Mouse (Mus musculus) forebrain, postnatal 0 days (tissue): Measurements from ENCODE around the gene Cgnl1. TPM values are rescaled to one million over a fixed set of nuclear protein-coding genes. Genes with fewer than 3 reads are reported as not detected.

Source experiments
- ATAC-seq: fragments of 200-750 bp; cut with Nextera tagmentation; 2 replicates; pipeline ENCODE4 v1.8.0; 2017; ENCODE audit warnings: mild to moderate bottlenecking, moderate library complexity
- DNase-seq: peaks from one replicate; pipeline ENCODE4 v3.0.0-alpha.2; 2015
- H3K27ac ChIP-seq: fragments of 300-500 bp; sonication (generic); 2 replicates; pipeline ENCODE4 v1.5.1; 2014; ENCODE audit warnings: low read depth, mild to moderate bottlenecking, antibody characterized with exemption, low read length, moderate library complexity, mixed read lengths
- H3K27me3 ChIP-seq: fragments of 300-500 bp; sonication (generic); 2 replicates; pipeline ENCODE4 v1.6.1; 2014; ENCODE audit warnings: mild to moderate bottlenecking, low read length, mixed read lengths; ENCODE audit not compliant: insufficient read depth
- H3K36me3 ChIP-seq: fragments of 300-500 bp; sonication (generic); 2 replicates; pipeline ENCODE4 v1.6.1; 2014; ENCODE audit warnings: mild to moderate bottlenecking, moderate library complexity; ENCODE audit not compliant: insufficient read depth
- H3K4me1 ChIP-seq: fragments of 300-500 bp; sonication (generic); 2 replicates; pipeline ENCODE4 v1.6.1; 2014; ENCODE audit warnings: antibody characterized with exemption; ENCODE audit not compliant: insufficient read depth
- H3K4me2 ChIP-seq: fragments of 300-500 bp; sonication (generic); 2 replicates; pipeline ENCODE4 v1.6.1; 2014; ENCODE audit warnings: low read depth, mild to moderate bottlenecking, moderate library complexity
- H3K4me3 ChIP-seq: fragments of 300-500 bp; sonication (generic); 2 replicates; pipeline ENCODE4 v1.5.1; 2014; ENCODE audit warnings: low read depth, low read length, mixed read lengths
- H3K9ac ChIP-seq: fragments of 300-500 bp; sonication (generic); 2 replicates; pipeline ENCODE4 v1.6.1; 2014; ENCODE audit warnings: mild to moderate bottlenecking
- H3K9me3 ChIP-seq: fragments of 300-500 bp; sonication (generic); 2 replicates; pipeline ENCODE4 v1.6.1; 2016; ENCODE audit warnings: low read length
- CTCF ChIP-seq: sonication (generic); IDR thresholded peaks from 2 replicates; pipeline ENCODE4 v1.5.1; 2016; ENCODE audit warnings: antibody characterized with exemption, control low read depth, low read depth
- WGBS: fragments of 180-500 bp; shearing (Covaris S2); extraction: QIAGEN DNeasy Blood & Tissue Kit; methylation state at CpG from one replicate; pipeline ENCODE4 v1.1.7; 2014; 5-methylcytosine and 5-hydroxymethylcytosine counted together
- polyA plus RNA-seq: library from polyadenylated mRNA; unstranded; fragments of >200 nt; fragmentation: Nextera tagmentation; extraction: Ambion mirVana; gene quantifications from 2 replicates; pipeline ENCODE4 v1.2.1, GENCODE M21; 2015
- total RNA-seq: library from RNA; depleted of rRNA; stranded (reverse); fragments of >200 nt; gene quantifications from 2 replicates; pipeline ENCODE4 v1.2.3, GENCODE M21; 2014

Cgnl1 gene
- total and polyA plus RNA-seq, 2 experiments from 2014 or later, result 5.0 to 8.5 TPM

- no peaks in the 10 kb centered on the region for H3K4me1 ChIP-seq
- no peak for DNase-seq
- no peak overlapping the region for H3K4me2 ChIP-seq
- TF ChIP-seq CTCF, result no peak
- ATAC-seq, result no peak
- H3K27ac ChIP-seq, result no peak overlapping the region
- no peak overlapping the region for H3K9ac ChIP-seq
- WGBS, result 91% methylated on average over 7 of the region's 7 CpGs
- H3K9me3 ChIP-seq, result no peaks in the 10 kb centered on the region
- no peaks in the 10 kb centered on the region for H3K27me3 ChIP-seq
- no peak overlapping the region for H3K4me3 ChIP-seq
- H3K36me3 ChIP-seq, result no peaks in the 10 kb centered on the region
These were observed 63.4 kb downstream of the Cgnl1 start for GRCm38 (mm10) chr9:71707989-71708388.

GRCm38 (mm10) chr9:71704332-71705014, 66.9 kb downstream of the Cgnl1 start:
- Histone ChIP-seq H3K9ac (no peak overlapping the region), H3K9me3 (no peaks in the 10 kb centered on the region), H3K36me3 (no peaks in the 10 kb centered on the region), H3K27ac (no peak overlapping the region), H3K4me3 (no peak overlapping the region), H3K4me1 (no peaks in the 10 kb centered on the region), H3K4me2 (no peak overlapping the region), H3K27me3 (no peaks in the 10 kb centered on the region)
- WGBS, result 52% methylated on average over 13 of the region's 13 CpGs
- ATAC-seq (no peak), DNase-seq (no peak)
- TF ChIP-seq CTCF, result no peak

- no peaks in the 10 kb centered on the region for H3K4me1 ChIP-seq
- no peak for DNase-seq
- no peak for ATAC-seq
- no peak for TF ChIP-seq CTCF
- H3K27me3 ChIP-seq, result no peaks in the 10 kb centered on the region
- H3K9me3 ChIP-seq, result no peaks in the 10 kb centered on the region
- H3K36me3 ChIP-seq, result no peaks in the 10 kb centered on the region
- 82% methylated on average over 5 of the region's 5 CpGs for WGBS
- no peak overlapping the region for H3K4me3 ChIP-seq
- H3K27ac ChIP-seq, result no peak overlapping the region
- H3K4me2 ChIP-seq, result no peak overlapping the region
- H3K9ac ChIP-seq, result no peak overlapping the region
These were observed 72.3 kb downstream of the Cgnl1 start for GRCm38 (mm10) chr9:71699087-71699486.

- 83% methylated on average over 3 of the region's 3 CpGs for WGBS
These were observed 73.3 kb downstream of the Cgnl1 start for GRCm38 (mm10) chr9:71698116-71698515.

GRCm38 (mm10) chr9:71697189-71697588, 74.2 kb downstream of the Cgnl1 start:
- Histone ChIP-seq H3K9ac (no peak overlapping the region), H3K4me3 (no peak overlapping the region), H3K9me3 (no peaks in the 10 kb centered on the region), H3K4me1 (no peaks in the 10 kb centered on the region), H3K36me3 (no peaks in the 10 kb centered on the region), H3K27ac (no peak overlapping the region), H3K27me3 (no peaks in the 10 kb centered on the region), H3K4me2 (no peak overlapping the region)
- 82% methylated on average over 2 of the region's 2 CpGs for WGBS
- DNase-seq, result no peak
- no peak for ATAC-seq
- no peak for TF ChIP-seq CTCF

More at GRCm38 (mm10) chr9:71698116-71698515, 73.3 kb downstream of the Cgnl1 start:
- TF ChIP-seq CTCF, result no peak
- no peak overlapping the region for H3K27ac ChIP-seq
- DNase-seq (no peak), ATAC-seq (no peak)
- H3K27me3 ChIP-seq, result no peaks in the 10 kb centered on the region
- H3K4me1 ChIP-seq, result no peaks in the 10 kb centered on the region
- no peaks in the 10 kb centered on the region for H3K9me3 ChIP-seq
- no peak overlapping the region for H3K9ac ChIP-seq
- H3K36me3 ChIP-seq, result no peaks in the 10 kb centered on the region
- H3K4me3 ChIP-seq, result no peak overlapping the region
- H3K4me2 ChIP-seq, result no peak overlapping the region

GRCm38 (mm10) chr9:71696762-71697161, 74.6 kb downstream of the Cgnl1 start:
- no peaks in the 10 kb centered on the region for H3K4me1 ChIP-seq
- H3K36me3 ChIP-seq, result no peaks in the 10 kb centered on the region
- no peak for TF ChIP-seq CTCF
- H3K27ac ChIP-seq, result no peak overlapping the region
- no peak for ATAC-seq
- no peaks in the 10 kb centered on the region for H3K27me3 ChIP-seq
- no peaks in the 10 kb centered on the region for H3K9me3 ChIP-seq
- H3K9ac ChIP-seq, result no peak overlapping the region
- DNase-seq, result no peak
- H3K4me3 ChIP-seq, result no peak overlapping the region
- 85% methylated on average over 6 of the region's 6 CpGs for WGBS
- H3K4me2 ChIP-seq, result no peak overlapping the region

GRCm38 (mm10) chr9:71695133-71695532, 76.3 kb downstream of the Cgnl1 start:
- no peak for DNase-seq
- H3K9ac ChIP-seq, result no peak overlapping the region
- no peaks in the 10 kb centered on the region for H3K4me1 ChIP-seq
- no peak for TF ChIP-seq CTCF
- H3K36me3 ChIP-seq, result no peaks in the 10 kb centered on the region
- no peak overlapping the region for H3K4me2 ChIP-seq
- no peak overlapping the region for H3K27ac ChIP-seq
- H3K9me3 ChIP-seq, result no peaks in the 10 kb centered on the region
- WGBS, result 93% methylated on average over 3 of the region's 3 CpGs
- no peak for ATAC-seq
- H3K27me3 ChIP-seq, result no peaks in the 10 kb centered on the region
- H3K4me3 ChIP-seq, result no peak overlapping the region

- 63% methylated on average over 4 of the region's 4 CpGs for WGBS
- Histone ChIP-seq H3K9me3 (no peaks in the 10 kb centered on the region), H3K36me3 (no peaks in the 10 kb centered on the region), H3K4me3 (no peak overlapping the region), H3K4me1 (no peaks in the 10 kb centered on the region), H3K9ac (no peak overlapping the region), H3K4me2 (no peak overlapping the region), H3K27ac (no peak overlapping the region), H3K27me3 (no peaks in the 10 kb centered on the region)
- TF ChIP-seq CTCF, result no peak
- DNase-seq, result no peak
- ATAC-seq, result no peak
These were observed 77.2 kb downstream of the Cgnl1 start for GRCm38 (mm10) chr9:71694223-71694622.
